8 mouse cellular contexts compared by ENCODE assay signal in the genomic region with DNA sequence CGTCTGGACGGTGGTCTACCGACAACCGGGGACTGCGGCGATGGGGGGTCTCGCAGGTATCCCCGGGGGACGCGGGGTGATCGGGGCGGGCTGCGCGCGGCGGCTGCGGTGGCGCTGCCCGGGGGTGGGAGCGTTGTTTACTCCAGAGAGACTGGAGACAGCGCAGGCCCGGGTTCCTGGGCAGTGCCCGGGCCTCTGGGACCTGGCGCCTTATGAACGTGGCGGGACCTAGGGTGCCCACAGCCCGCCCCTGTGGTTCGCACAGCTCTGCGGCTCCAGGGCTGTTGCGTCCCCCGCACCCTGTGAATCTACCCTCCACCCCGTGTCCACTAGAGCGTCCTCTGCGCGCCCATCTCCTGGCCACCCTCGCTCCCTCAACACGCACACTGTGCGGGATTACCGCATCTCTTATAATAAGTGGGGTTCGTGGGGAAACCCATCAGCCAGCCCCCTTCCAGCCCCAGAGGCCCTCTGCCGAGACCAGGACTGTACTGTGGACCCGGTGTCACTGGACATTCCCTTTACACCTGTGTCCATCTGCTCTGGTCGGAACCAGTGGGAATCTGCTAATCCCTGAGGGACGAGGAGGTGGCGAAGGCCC. TPM values are rescaled to one million over a fixed set of nuclear protein-coding genes. Genes with fewer than 3 reads are reported as not detected.
DNase-seq lines count a peak whose midpoint lies in the region; ATAC-seq and TF ChIP-seq lines count a peak whose summit lies in the region.

No protein-coding gene starts in this region.

- peak overlapping the region; percentile 84 for H3K4me2 ChIP-seq in neural tube, embryonic 11.5 days (ENCODE audit: low read depth)
- peak overlapping the region; percentile 77 for H3K4me2 ChIP-seq in forebrain, postnatal 0 days (ENCODE audit: low read depth)
- peak overlapping the region; percentile 74 for H3K4me2 ChIP-seq in liver, embryonic 15.5 days
- H3K4me2 ChIP-seq in stomach, postnatal 0 days (replicated peaks; ENCODE audit: low read depth) = peak overlapping the region; percentile 86

- DNase-seq in adrenal gland, adult 8-10 months = peak; percentile 46
- DNase-seq in adrenal gland, adult 18-20 months (ENCODE audit: low spot score in 2 of 2) = no peak
- DNase-seq in neural tube, embryonic 11.5 days (ENCODE audit: low spot score) = no peak
- no peak for DNase-seq in neural tube, embryonic 10.5 days (ENCODE audit: extremely low spot score, low spot score)
- DNase-seq in forebrain, postnatal 0 days = no peak
- no peak for DNase-seq in stomach, postnatal 0 days (ENCODE audit: low spot score)
- DNase-seq in gastrocnemius, adult 8-10 months (ENCODE audit: low spot score in 2 of 2) = no peak

- H3K36me3 ChIP-seq in neural tube, embryonic 11.5 days (ENCODE audit: control insufficient read depth, insufficient read depth, low read length) = no peaks in the 10 kb centered on the region
- no peaks in the 10 kb centered on the region for H3K36me3 ChIP-seq in forebrain, postnatal 0 days (ENCODE audit: insufficient read depth)
- 0 out of 2 replicates have a peak, but pooled peaks cover 11% of the 10 kb centered on the region for H3K36me3 ChIP-seq in liver, embryonic 15.5 days (replicated peaks)
- H3K36me3 ChIP-seq in stomach, postnatal 0 days (ENCODE audit: control insufficient read depth, insufficient read depth, low read length) = no peaks in the 10 kb centered on the region

- peaks cover 9% of the 10 kb centered on the region; the same call in 1 of the 2 replicates for H3K4me1 ChIP-seq in neural tube, embryonic 11.5 days (ENCODE audit: control insufficient read depth, insufficient read depth, low read length)
- no peaks in the 10 kb centered on the region for H3K4me1 ChIP-seq in forebrain, postnatal 0 days (ENCODE audit: insufficient read depth)
- H3K4me1 ChIP-seq in liver, embryonic 15.5 days (replicated peaks) = peaks cover 80% of the 10 kb centered on the region
- H3K4me1 ChIP-seq in stomach, postnatal 0 days (replicated peaks; ENCODE audit: control insufficient read depth, insufficient read depth) = peaks cover 5% of the 10 kb centered on the region; the same call in 1 of the 2 replicates

- WGBS in neural tube, embryonic 11.5 days = 5% methylated on average over 42 of the region's 45 CpGs
- 6% methylated on average over 42 of the region's 45 CpGs for WGBS in forebrain, postnatal 0 days
- 5% methylated on average over 45 of the region's 45 CpGs for WGBS in liver, embryonic 15.5 days (ENCODE audit: insufficient replicate concordance)
- WGBS in stomach, postnatal 0 days = 6% methylated on average over 45 of the region's 45 CpGs

- peak overlapping the region; percentile 67 for H3K4me3 ChIP-seq in neural tube, embryonic 11.5 days (ENCODE audit: low read depth, low read length)
- peak overlapping the region; percentile 97 for H3K4me3 ChIP-seq in forebrain, postnatal 0 days (ENCODE audit: low read depth, low read length)
- H3K4me3 ChIP-seq in liver, embryonic 15.5 days (replicated peaks) = peak overlapping the region; percentile 94
- peak overlapping the region; percentile 75 for H3K4me3 ChIP-seq in stomach, postnatal 0 days (ENCODE audit: low read depth, low read length)

- ATAC-seq in neural tube, embryonic 11.5 days (ENCODE audit: insufficient read depth, low FRiP score, low TSS enrichment) = peak; percentile 61; the same call in 1 of the 2 replicates
- ATAC-seq in forebrain, postnatal 0 days = peak; percentile 67
- peak; percentile 61 for ATAC-seq in liver, embryonic 15.5 days (ENCODE audit: insufficient read depth)
- peak; percentile 62 for ATAC-seq in stomach, postnatal 0 days (ENCODE audit: low FRiP score, low TSS enrichment)

- TF ChIP-seq CTCF in forebrain, postnatal 0 days (IDR thresholded peaks at IDR 0.05; ENCODE audit: low read depth) = no peak
- no peak for TF ChIP-seq CTCF in stomach, postnatal 0 days (IDR thresholded peaks at IDR 0.05; ENCODE audit: low read depth)

- no peaks in the 10 kb centered on the region for H3K27me3 ChIP-seq in neural tube, embryonic 11.5 days (ENCODE audit: control insufficient read depth, insufficient read depth, low read length)
- H3K27me3 ChIP-seq in forebrain, postnatal 0 days (ENCODE audit: insufficient read depth, low read length) = no peaks in the 10 kb centered on the region
- H3K27me3 ChIP-seq in liver, embryonic 15.5 days = peaks cover 22% of the 10 kb centered on the region
- no peaks in the 10 kb centered on the region for H3K27me3 ChIP-seq in stomach, postnatal 0 days (ENCODE audit: control insufficient read depth, insufficient read depth, low read length)

- H3K9ac ChIP-seq in neural tube, embryonic 11.5 days (ENCODE audit: low read length) = peak overlapping the region; percentile 63
- H3K9ac ChIP-seq in forebrain, postnatal 0 days = peak overlapping the region; percentile 95
- peak overlapping the region; percentile 98 for H3K9ac ChIP-seq in liver, embryonic 15.5 days
- H3K9ac ChIP-seq in stomach, postnatal 0 days (ENCODE audit: low read length) = peak overlapping the region; percentile 86

- H3K9me3 ChIP-seq in neural tube, embryonic 11.5 days (ENCODE audit: control insufficient read depth, low read length) = no peaks in the 10 kb centered on the region
- no peaks in the 10 kb centered on the region for H3K9me3 ChIP-seq in forebrain, postnatal 0 days (ENCODE audit: low read length)
- no peaks in the 10 kb centered on the region for H3K9me3 ChIP-seq in liver, embryonic 15.5 days (replicated peaks)
- no peaks in the 10 kb centered on the region for H3K9me3 ChIP-seq in stomach, postnatal 0 days (ENCODE audit: control insufficient read depth, low read length)

- H3K27ac ChIP-seq in neural tube, embryonic 11.5 days (ENCODE audit: low read depth, low read length) = no peak overlapping the region
- peak overlapping the region; percentile 75 for H3K27ac ChIP-seq in forebrain, postnatal 0 days (ENCODE audit: low read depth, low read length)
- peak overlapping the region; percentile 98 for H3K27ac ChIP-seq in liver, embryonic 15.5 days (replicated peaks)
- H3K27ac ChIP-seq in stomach, postnatal 0 days (replicated peaks) = peak overlapping the region; percentile 40

- TF ChIP-seq EP300 in stomach, postnatal 0 days (optimal IDR thresholded peaks at IDR 0.05) = no peak

RNA-seq across cellular contexts. Expression of gene Slc48a1, which starts 6.3 kb away (rescaled TPM):
- total RNA-seq in adrenal gland, adult 8-10 months (2022) = 100 to 1,000 TPM; 120 to 216 (median 160) TPM
- total RNA-seq in adrenal gland, adult 18-20 months (2021) = 100 to 1,000 TPM; 114 to 139 TPM
- 29.2 and 29.3 TPM in 2 replicates for polyA plus RNA-seq in neural tube, embryonic 11.5 days (2014; fragmentation: Nextera tagmentation; extraction: Ambion mirVana)
- total RNA-seq in forebrain, postnatal 0 days (2014; rRNA removed) = 40.2 and 56.4 TPM in 2 replicates
- 123 and 135 TPM in 2 replicates for polyA plus RNA-seq in forebrain, postnatal 0 days (2015; fragmentation: Nextera tagmentation; extraction: Ambion mirVana)
- polyA plus RNA-seq in liver, embryonic 15.5 days (2015; fragmentation: Nextera tagmentation; extraction: Ambion mirVana) = 101 and 106 TPM in 2 replicates
- 36.7 and 40.7 TPM in 2 replicates for polyA plus RNA-seq in stomach, postnatal 0 days (2015; fragmentation: Nextera tagmentation; extraction: Ambion mirVana)
- total RNA-seq in gastrocnemius, adult 8-10 months (2022) = 10 to 100 TPM; 40.0 to 52.7 (median 47.3) TPM

RNA-seq across cellular contexts. Expression of gene Rapgef3, which starts 16.9 kb away (rescaled TPM):
- total RNA-seq in adrenal gland, adult 8-10 months (2022) = 10 to 100 TPM; 12.2 to 39.5 (median 25.7) TPM
- 10 to 100 TPM; 13.2 to 25.2 TPM for total RNA-seq in adrenal gland, adult 18-20 months (2021)
- polyA plus RNA-seq in neural tube, embryonic 11.5 days (2014; fragmentation: Nextera tagmentation; extraction: Ambion mirVana) = 3.5 and 6.0 TPM in 2 replicates
- total RNA-seq in forebrain, postnatal 0 days (2014; rRNA removed) = 16.6 and 22.0 TPM in 2 replicates
- polyA plus RNA-seq in forebrain, postnatal 0 days (2015; fragmentation: Nextera tagmentation; extraction: Ambion mirVana) = 6.5 and 8.7 TPM in 2 replicates
- polyA plus RNA-seq in liver, embryonic 15.5 days (2015; fragmentation: Nextera tagmentation; extraction: Ambion mirVana) = 1.7 and 2.1 TPM in 2 replicates
- polyA plus RNA-seq in stomach, postnatal 0 days (2015; fragmentation: Nextera tagmentation; extraction: Ambion mirVana) = 3.2 and 4.2 TPM in 2 replicates
- 1 to 10 TPM; 5.1 to 6.3 (median 5.5) TPM for total RNA-seq in gastrocnemius, adult 8-10 months (2022)

RNA-seq across cellular contexts. Expression of gene Endou, which starts 53.5 kb away (rescaled TPM):
- total RNA-seq in adrenal gland, adult 8-10 months (2022) = 1 to 10 TPM in 1 of 4 experiments, under 1 TPM in 3; 0.35 to 1.2 (median 0.75) TPM
- total RNA-seq in adrenal gland, adult 18-20 months (2021) = 1 to 10 TPM in 1 of 2 experiments, under 1 TPM in 1; 0.30 to 1.2 TPM
- polyA plus RNA-seq in neural tube, embryonic 11.5 days (2014; fragmentation: Nextera tagmentation; extraction: Ambion mirVana) = 0.20 and 0.32 TPM in 2 replicates
- 0.14 and 0.15 TPM in 2 replicates for total RNA-seq in forebrain, postnatal 0 days (2014; rRNA removed)
- polyA plus RNA-seq in forebrain, postnatal 0 days (2015; fragmentation: Nextera tagmentation; extraction: Ambion mirVana) = 0.18 and 0.34 TPM in 2 replicates
- 0.10 and 0.18 TPM in 2 replicates for polyA plus RNA-seq in liver, embryonic 15.5 days (2015; fragmentation: Nextera tagmentation; extraction: Ambion mirVana)
- polyA plus RNA-seq in stomach, postnatal 0 days (2015; fragmentation: Nextera tagmentation; extraction: Ambion mirVana) = 37.0 and 38.3 TPM in 2 replicates
- under 1 TPM; 0.19 to 0.49 (median 0.31) TPM for total RNA-seq in gastrocnemius, adult 8-10 months (2022)

RNA-seq across cellular contexts. Expression of gene Hdac7, which starts 59.6 kb away (rescaled TPM):
- total RNA-seq in adrenal gland, adult 8-10 months (2022) = 100 to 1,000 TPM in 2 of 4 experiments, 10 to 100 TPM in 2; 86.1 to 106 (median 96.2) TPM
- total RNA-seq in adrenal gland, adult 18-20 months (2021) = 10 to 100 TPM; 29.7 to 55.2 TPM
- polyA plus RNA-seq in neural tube, embryonic 11.5 days (2014; fragmentation: Nextera tagmentation; extraction: Ambion mirVana) = 21.0 and 23.2 TPM in 2 replicates
- 20.7 and 29.4 TPM in 2 replicates for total RNA-seq in forebrain, postnatal 0 days (2014; rRNA removed)
- polyA plus RNA-seq in forebrain, postnatal 0 days (2015; fragmentation: Nextera tagmentation; extraction: Ambion mirVana) = 16.2 and 21.6 TPM in 2 replicates
- 5.7 and 6.5 TPM in 2 replicates for polyA plus RNA-seq in liver, embryonic 15.5 days (2015; fragmentation: Nextera tagmentation; extraction: Ambion mirVana)
- 8.0 and 9.4 TPM in 2 replicates for polyA plus RNA-seq in stomach, postnatal 0 days (2015; fragmentation: Nextera tagmentation; extraction: Ambion mirVana)
- 1 to 10 TPM; 5.8 to 9.6 (median 9.3) TPM for total RNA-seq in gastrocnemius, adult 8-10 months (2022)
